Mouse (Mus musculus): ENCODE measurements around the gene Ube2c. TPM values are rescaled to one million over a fixed set of nuclear protein-coding genes. Genes with fewer than 3 reads are reported as not detected.
A peak's percentile ranks its signal among the peaks of the same experiment; 100 is the strongest.

Gene Ube2c
- total and polyA plus RNA-seq, 2 experiments from 2014 or later = 61.2 to 70.6 TPM

DNA sequence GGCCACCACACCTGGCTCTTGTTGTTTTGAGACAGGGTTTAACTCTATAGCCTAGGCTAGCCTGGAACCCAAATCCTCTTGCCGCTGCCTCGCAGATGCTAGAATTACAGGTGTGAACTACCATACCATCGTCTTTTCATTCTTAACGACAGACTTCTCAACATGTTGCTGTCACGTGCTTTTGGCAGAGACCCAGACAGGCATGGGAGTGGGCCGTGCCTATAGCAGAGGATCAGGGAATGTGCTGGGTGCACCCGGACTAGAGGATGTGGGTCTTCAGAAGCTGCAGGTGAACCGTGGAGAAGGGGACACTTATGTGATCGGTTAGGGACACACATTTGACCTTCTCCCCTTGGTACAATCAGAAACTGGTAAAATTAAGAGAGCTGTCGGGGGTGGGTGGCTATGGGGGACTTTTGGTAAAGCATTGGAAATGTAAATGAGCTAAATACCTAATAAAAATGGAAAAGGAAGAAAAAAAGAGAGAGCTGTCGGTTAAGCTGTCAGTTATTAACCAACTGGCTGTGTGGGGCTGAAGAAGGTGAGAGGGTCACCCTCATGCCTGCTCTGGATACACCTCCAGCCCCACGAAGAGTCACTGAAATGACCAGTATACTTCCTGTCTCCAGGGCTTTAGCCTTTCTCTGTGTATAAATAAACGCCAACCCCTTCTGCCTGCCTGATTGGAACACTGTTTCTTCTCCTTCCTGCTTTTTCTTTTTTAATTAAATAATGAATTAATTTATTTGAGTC, 30.7 kb downstream of the Ube2c start:
- Histone ChIP-seq H3K9me3 (ENCODE audit: low read length) (no peaks in the 10 kb centered on the region), H3K27me3 (ENCODE audit: insufficient read depth, low read length) (no peaks in the 10 kb centered on the region), H3K36me3 (ENCODE audit: insufficient read depth, low read length) (peaks cover 20% of the 10 kb centered on the region; the same call in 1 of the 2 replicates), H3K27ac (no peak overlapping the region), H3K9ac (replicated peaks; ENCODE audit: low read length) (no peak overlapping the region), H3K4me3 (ENCODE audit: low read length) (no peak overlapping the region), H3K4me2 (ENCODE audit: low read depth, low read length) (no peak overlapping the region), H3K4me1 (ENCODE audit: insufficient read depth, low read length) (peaks cover 4% of the 10 kb centered on the region; the same call in 1 of the 2 replicates)
- ATAC-seq = no peak
- DNase-seq (ENCODE audit: low spot score) = no peak
- no peak for TF ChIP-seq CTCF (IDR thresholded peaks at IDR 0.05; ENCODE audit: low read depth)
- WGBS = 91% methylated on average over 13 of the region's 13 CpGs

DNA sequence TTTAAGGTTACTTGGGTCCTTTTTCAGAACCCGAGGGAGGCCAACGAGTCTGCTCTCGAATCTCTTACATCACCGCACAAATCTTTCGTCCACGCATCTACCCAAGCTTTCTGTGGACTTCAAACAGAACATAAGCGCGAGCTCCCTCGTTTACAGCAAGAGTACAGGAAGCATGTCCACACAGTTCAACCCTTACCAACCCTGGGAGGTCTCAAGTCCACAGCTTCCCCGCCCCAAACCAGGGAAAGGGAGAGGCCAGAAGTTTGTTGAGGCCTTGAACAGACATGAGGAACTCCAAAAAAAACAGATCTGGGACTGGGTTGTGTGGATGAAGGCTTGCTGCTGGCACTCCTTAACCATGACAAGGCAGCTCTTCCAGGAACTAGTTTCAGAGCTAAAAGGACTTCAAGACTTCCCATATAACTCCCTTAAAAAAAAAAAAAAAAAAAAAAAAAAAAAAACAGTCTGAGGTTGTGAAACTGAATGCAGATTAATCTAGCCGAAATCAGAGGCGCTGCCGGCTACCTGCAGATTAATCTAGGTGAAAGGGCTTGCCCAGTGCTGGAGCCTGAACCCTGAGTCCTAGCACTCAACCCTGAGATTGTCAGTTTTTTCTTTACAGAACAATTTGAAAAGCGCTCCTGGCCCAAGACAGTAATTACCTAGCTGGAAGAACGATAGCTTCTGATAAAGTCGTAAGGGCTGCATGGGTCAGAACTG, 33.7 kb downstream of the Ube2c start:
- TF ChIP-seq CTCF (IDR thresholded peaks at IDR 0.05; ENCODE audit: low read depth) = no peak
- 91% methylated on average over 16 of the region's 16 CpGs for WGBS
- Histone ChIP-seq H3K4me3 (ENCODE audit: low read length) (peak overlapping the region; percentile 80), H3K27me3 (ENCODE audit: insufficient read depth, low read length) (no peaks in the 10 kb centered on the region), H3K4me1 (ENCODE audit: insufficient read depth, low read length) (peaks cover 4% of the 10 kb centered on the region; the same call in 1 of the 2 replicates), H3K9me3 (ENCODE audit: low read length) (no peaks in the 10 kb centered on the region), H3K36me3 (ENCODE audit: insufficient read depth, low read length) (peaks cover 8% of the 10 kb centered on the region; the same call in 1 of the 2 replicates), H3K9ac (replicated peaks; ENCODE audit: low read length) (peak overlapping the region; percentile 74; the same call in 1 of the 2 replicates), H3K27ac (no peak overlapping the region), H3K4me2 (ENCODE audit: low read depth, low read length) (peak overlapping the region; percentile 68)
- DNase-seq (ENCODE audit: low spot score) (no peak), ATAC-seq (no peak)

DNA sequence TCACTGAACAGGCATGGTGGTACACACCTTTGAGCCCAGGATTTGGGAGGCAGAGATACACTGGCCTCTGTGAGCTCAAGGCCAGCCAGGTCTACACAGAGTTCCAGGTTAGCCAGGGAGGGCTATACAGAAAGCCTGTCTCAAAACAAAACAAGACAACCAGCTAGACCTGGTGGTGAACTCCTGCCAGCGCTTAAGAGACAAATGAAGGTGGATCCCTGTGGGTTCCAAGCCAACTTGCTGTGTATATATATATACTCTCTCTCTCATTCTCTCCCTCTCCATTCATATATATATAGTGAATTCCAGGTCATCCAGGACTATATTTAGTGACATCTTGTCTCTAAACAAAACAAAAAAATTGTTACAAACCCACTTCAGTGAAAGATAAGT, 34.2 kb downstream of the Ube2c start:
- peaks cover 10% of the 10 kb centered on the region; the same call in 1 of the 2 replicates for H3K36me3 ChIP-seq (ENCODE audit: insufficient read depth, low read length)
- TF ChIP-seq CTCF (IDR thresholded peaks at IDR 0.05; ENCODE audit: low read depth) = no peak
- no peak for DNase-seq (ENCODE audit: low spot score)
- peak overlapping the region; percentile 74 for H3K9ac ChIP-seq (replicated peaks; ENCODE audit: low read length)
- H3K9me3 ChIP-seq (ENCODE audit: low read length) = no peaks in the 10 kb centered on the region
- peak overlapping the region; percentile 80 for H3K4me3 ChIP-seq (ENCODE audit: low read length)
- H3K4me1 ChIP-seq (ENCODE audit: insufficient read depth, low read length) = peaks cover 4% of the 10 kb centered on the region; the same call in 1 of the 2 replicates
- H3K27ac ChIP-seq = peak overlapping the region; percentile 90
- H3K4me2 ChIP-seq (ENCODE audit: low read depth, low read length) = peak overlapping the region; percentile 68
- ATAC-seq = no peak
- WGBS = 46% methylated on average over 1 of the region's 1 CpGs
- no peaks in the 10 kb centered on the region for H3K27me3 ChIP-seq (ENCODE audit: insufficient read depth, low read length)

DNA sequence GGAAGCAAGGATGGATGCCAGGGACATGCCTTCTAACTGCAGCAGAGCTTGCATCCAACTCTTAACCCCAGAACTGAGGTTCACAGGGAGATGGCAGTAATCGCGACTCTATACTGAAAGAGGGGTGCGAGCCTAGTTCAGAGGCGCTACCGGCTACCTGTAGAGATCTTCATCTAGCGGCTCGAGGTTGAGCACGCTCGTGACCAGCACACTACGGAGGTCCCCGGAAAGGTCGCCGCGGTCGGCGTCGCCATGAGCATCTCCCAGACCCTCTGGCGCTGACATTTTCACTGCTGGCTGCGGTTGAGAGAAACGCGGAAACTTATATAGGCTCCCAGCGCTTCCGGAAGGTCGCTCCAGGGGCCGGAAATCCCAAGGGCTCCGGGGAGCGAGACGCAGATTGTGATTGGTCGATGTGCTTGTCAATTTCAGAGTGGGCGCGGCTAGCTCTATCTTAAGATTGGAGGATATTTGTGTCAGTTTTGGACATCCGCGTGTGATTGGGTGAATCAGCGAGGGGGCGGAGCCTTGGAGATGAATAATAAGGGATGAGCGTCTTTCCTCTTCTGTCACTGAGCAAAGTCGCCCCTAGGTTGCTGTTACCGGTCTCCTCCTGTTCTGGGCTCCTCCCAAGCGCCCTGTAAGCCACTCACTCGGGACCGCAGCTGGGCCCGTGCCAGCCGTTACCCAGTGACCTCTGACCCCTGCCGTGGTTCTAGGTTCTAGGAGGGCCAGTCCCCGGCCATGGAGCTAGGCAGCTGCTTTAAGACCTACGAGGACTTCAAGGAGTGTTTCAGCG, 35.0 kb downstream of the Ube2c start, which contains the start of the genes Acot8 and Zswim3:
Gene Acot8 (minus strand): TSS at position 350 of the 799 bp plus-strand sequence.
Gene Zswim3 (plus strand): TSS at position 566 of the 799 bp plus-strand sequence.
- Histone ChIP-seq H3K4me3 (ENCODE audit: low read length) (peak within 1 kb of the TSS; percentile 80), H3K4me2 (ENCODE audit: low read depth, low read length) (peak within 1 kb of the TSS; percentile 89), H3K27me3 (ENCODE audit: insufficient read depth, low read length) (no peaks in the 10 kb centered on the region), H3K4me1 (ENCODE audit: insufficient read depth, low read length) (peaks cover 4% of the 10 kb centered on the region; the same call in 1 of the 2 replicates), H3K27ac (peak within 1 kb of the TSS; percentile 90), H3K9me3 (ENCODE audit: low read length) (no peaks in the 10 kb centered on the region), H3K9ac (replicated peaks; ENCODE audit: low read length) (peak within 1 kb of the TSS; percentile 74), H3K36me3 (ENCODE audit: insufficient read depth, low read length) (peaks cover 12% of the 10 kb centered on the region; the same call in 1 of the 2 replicates)
- TF ChIP-seq CTCF (IDR thresholded peaks at IDR 0.05; ENCODE audit: low read depth) = 0 out of 2 replicates have a peak, but pooled peaks have one; percentile 5
- WGBS = under 1% methylated on average over 47 of the region's 47 CpGs
- peak; percentile 97 for ATAC-seq
- peak; percentile 99 for DNase-seq (ENCODE audit: low spot score)

- ATAC-seq (peak; percentile 37), DNase-seq (ENCODE audit: low spot score) (peak; percentile 18)
- H3K4me2 ChIP-seq (ENCODE audit: low read depth, low read length) = peak overlapping the region; percentile 89
- H3K9ac ChIP-seq (replicated peaks; ENCODE audit: low read length) = peak overlapping the region; percentile 74
- no peaks in the 10 kb centered on the region for H3K9me3 ChIP-seq (ENCODE audit: low read length)
- no peak for TF ChIP-seq CTCF (IDR thresholded peaks at IDR 0.05; ENCODE audit: low read depth)
- peak overlapping the region; percentile 85 for H3K27ac ChIP-seq
- H3K36me3 ChIP-seq (ENCODE audit: insufficient read depth, low read length) = peaks cover 12% of the 10 kb centered on the region; the same call in 1 of the 2 replicates
- peak overlapping the region; percentile 80 for H3K4me3 ChIP-seq (ENCODE audit: low read length)
- WGBS = 1% methylated on average over 21 of the region's 21 CpGs
- H3K27me3 ChIP-seq (ENCODE audit: insufficient read depth, low read length) = no peaks in the 10 kb centered on the region
- H3K4me1 ChIP-seq (ENCODE audit: insufficient read depth, low read length) = peaks cover 4% of the 10 kb centered on the region; the same call in 1 of the 2 replicates
Measured at GRCm38 (mm10) chr2:164805332-164805718, 35.6 kb downstream of the Ube2c start.

- WGBS = 84% methylated on average over 7 of the region's 7 CpGs
- H3K27ac ChIP-seq = no peak overlapping the region
- TF ChIP-seq CTCF (IDR thresholded peaks at IDR 0.05; ENCODE audit: low read depth) = no peak
- peak overlapping the region; percentile 89 for H3K4me2 ChIP-seq (ENCODE audit: low read depth, low read length)
- ATAC-seq (no peak), DNase-seq (ENCODE audit: low spot score) (no peak)
- no peak overlapping the region for H3K9ac ChIP-seq (replicated peaks; ENCODE audit: low read length)
- no peak overlapping the region for H3K4me3 ChIP-seq (ENCODE audit: low read length)
- H3K36me3 ChIP-seq (ENCODE audit: insufficient read depth, low read length) = 0 out of 2 replicates have a peak, but pooled peaks cover 8% of the 10 kb centered on the region
- H3K4me1 ChIP-seq (ENCODE audit: insufficient read depth, low read length) = peaks cover 4% of the 10 kb centered on the region; the same call in 1 of the 2 replicates
- no peaks in the 10 kb centered on the region for H3K9me3 ChIP-seq (ENCODE audit: low read length)
- H3K27me3 ChIP-seq (ENCODE audit: insufficient read depth, low read length) = no peaks in the 10 kb centered on the region
Measured at GRCm38 (mm10) chr2:164806614-164807013, 36.9 kb downstream of the Ube2c start.

Measured in hindbrain, postnatal 0 days (tissue).